Mouse (Mus musculus): ENCODE measurements at regions not wholly inside any gene's neighbourhood (a gene's known extent, or its start where the extent isn't known, plus 50 kb on each side); places are given as distances from the start of the nearest gene placed in this dataset.

GRCm38 (mm10) chr3:78412669-78413419 lies 873.5 kb downstream of the Rapgef2 start:
- no peak for DNase-seq (ENCODE audit: low spot score)
- no peaks in the 10 kb centered on the region for H3K36me3 ChIP-seq (ENCODE audit: insufficient read depth, low read length)
- no peak overlapping the region for H3K9ac ChIP-seq (replicated peaks; ENCODE audit: low read length, poor library complexity, severe bottlenecking)
- H3K4me2 ChIP-seq (ENCODE audit: low read depth, low read length, poor library complexity, severe bottlenecking) = no peak overlapping the region
- H3K9me3 ChIP-seq (ENCODE audit: low read length) = no peaks in the 10 kb centered on the region
- no peak overlapping the region for H3K27ac ChIP-seq (ENCODE audit: low read depth, low read length)
- TF ChIP-seq CTCF (IDR thresholded peaks at IDR 0.05) = no peak
- H3K4me1 ChIP-seq (ENCODE audit: insufficient read depth, low read length) = no peaks in the 10 kb centered on the region
- no peak overlapping the region for H3K4me3 ChIP-seq (ENCODE audit: low read depth, low read length)
- 50% methylated on average over 5 of the region's 5 CpGs for WGBS
- no peak for ATAC-seq (ENCODE audit: low FRiP score)
- H3K27me3 ChIP-seq (ENCODE audit: insufficient read depth, low read length) = no peaks in the 10 kb centered on the region

- H3K9ac ChIP-seq (replicated peaks; ENCODE audit: low read length, poor library complexity, severe bottlenecking) = no peak overlapping the region
- no peaks in the 10 kb centered on the region for H3K4me1 ChIP-seq (ENCODE audit: insufficient read depth, low read length)
- DNase-seq (ENCODE audit: low spot score) = no peak
- H3K27me3 ChIP-seq (ENCODE audit: insufficient read depth, low read length) = no peaks in the 10 kb centered on the region
- H3K27ac ChIP-seq (ENCODE audit: low read depth, low read length) = no peak overlapping the region
- no peak for TF ChIP-seq CTCF (IDR thresholded peaks at IDR 0.05)
- no peaks in the 10 kb centered on the region for H3K9me3 ChIP-seq (ENCODE audit: low read length)
- ATAC-seq (ENCODE audit: low FRiP score) = no peak
- WGBS = 68% methylated on average over 4 of the region's 4 CpGs
- no peak overlapping the region for H3K4me2 ChIP-seq (ENCODE audit: low read depth, low read length, poor library complexity, severe bottlenecking)
- no peaks in the 10 kb centered on the region for H3K36me3 ChIP-seq (ENCODE audit: insufficient read depth, low read length)
- no peak overlapping the region for H3K4me3 ChIP-seq (ENCODE audit: low read depth, low read length)
Observed at GRCm38 (mm10) chr3:78411395-78411794, 874.9 kb downstream of the Rapgef2 start.

- WGBS = 58% methylated on average over 3 of the region's 3 CpGs
Observed at GRCm38 (mm10) chr3:78409237-78409636, 877.1 kb downstream of the Rapgef2 start.

GRCm38 (mm10) chr3:78405760-78406467 lies 880.4 kb downstream of the Rapgef2 start:
- peak; percentile 3 for DNase-seq (ENCODE audit: low spot score)
- Histone ChIP-seq H3K4me3 (ENCODE audit: low read depth, low read length) (no peak overlapping the region), H3K36me3 (ENCODE audit: insufficient read depth, low read length) (no peaks in the 10 kb centered on the region), H3K9me3 (ENCODE audit: low read length) (no peaks in the 10 kb centered on the region), H3K9ac (replicated peaks; ENCODE audit: low read length, poor library complexity, severe bottlenecking) (no peak overlapping the region), H3K27me3 (ENCODE audit: insufficient read depth, low read length) (no peaks in the 10 kb centered on the region), H3K27ac (ENCODE audit: low read depth, low read length) (no peak overlapping the region), H3K4me1 (ENCODE audit: insufficient read depth, low read length) (no peaks in the 10 kb centered on the region), H3K4me2 (ENCODE audit: low read depth, low read length, poor library complexity, severe bottlenecking) (no peak overlapping the region)
- no peak for TF ChIP-seq CTCF (IDR thresholded peaks at IDR 0.05)
- WGBS = 55% methylated on average over 6 of the region's 6 CpGs
- no peak for ATAC-seq (ENCODE audit: low FRiP score)

More at GRCm38 (mm10) chr3:78409237-78409636, 877.1 kb downstream of the Rapgef2 start:
- H3K9ac ChIP-seq (replicated peaks; ENCODE audit: low read length, poor library complexity, severe bottlenecking) = no peak overlapping the region
- H3K36me3 ChIP-seq (ENCODE audit: insufficient read depth, low read length) = no peaks in the 10 kb centered on the region
- no peak overlapping the region for H3K4me2 ChIP-seq (ENCODE audit: low read depth, low read length, poor library complexity, severe bottlenecking)
- no peak for ATAC-seq (ENCODE audit: low FRiP score)
- DNase-seq (ENCODE audit: low spot score) = no peak
- H3K4me1 ChIP-seq (ENCODE audit: insufficient read depth, low read length) = no peaks in the 10 kb centered on the region
- no peak overlapping the region for H3K4me3 ChIP-seq (ENCODE audit: low read depth, low read length)
- TF ChIP-seq CTCF (IDR thresholded peaks at IDR 0.05) = no peak
- no peaks in the 10 kb centered on the region for H3K9me3 ChIP-seq (ENCODE audit: low read length)
- no peak overlapping the region for H3K27ac ChIP-seq (ENCODE audit: low read depth, low read length)
- no peaks in the 10 kb centered on the region for H3K27me3 ChIP-seq (ENCODE audit: insufficient read depth, low read length)

- Histone ChIP-seq H3K9ac (replicated peaks; ENCODE audit: low read length, poor library complexity, severe bottlenecking) (no peak overlapping the region), H3K4me3 (ENCODE audit: low read depth, low read length) (no peak overlapping the region), H3K9me3 (ENCODE audit: low read length) (no peaks in the 10 kb centered on the region), H3K4me2 (ENCODE audit: low read depth, low read length, poor library complexity, severe bottlenecking) (no peak overlapping the region), H3K4me1 (ENCODE audit: insufficient read depth, low read length) (no peaks in the 10 kb centered on the region), H3K27ac (ENCODE audit: low read depth, low read length) (no peak overlapping the region), H3K27me3 (ENCODE audit: insufficient read depth, low read length) (no peaks in the 10 kb centered on the region), H3K36me3 (ENCODE audit: insufficient read depth, low read length) (no peaks in the 10 kb centered on the region)
- ATAC-seq (ENCODE audit: low FRiP score) = no peak; the same call in 1 of the 2 replicates
- WGBS = 53% methylated on average over 1 of the region's 1 CpGs
- DNase-seq (ENCODE audit: low spot score) = peak; percentile 91
- TF ChIP-seq CTCF (IDR thresholded peaks at IDR 0.05) = peak; percentile 91
Observed at GRCm38 (mm10) chr3:78358377-78358776, 927.9 kb downstream of the Rapgef2 start.

- no peak overlapping the region for H3K4me3 ChIP-seq (ENCODE audit: low read depth, low read length)
- TF ChIP-seq CTCF (IDR thresholded peaks at IDR 0.05) = no peak
- H3K36me3 ChIP-seq (ENCODE audit: insufficient read depth, low read length) = no peaks in the 10 kb centered on the region
- WGBS = 100% methylated on average over 1 of the region's 1 CpGs
- DNase-seq (ENCODE audit: low spot score) (no peak), ATAC-seq (ENCODE audit: low FRiP score) (no peak)
- no peaks in the 10 kb centered on the region for H3K9me3 ChIP-seq (ENCODE audit: low read length)
- H3K9ac ChIP-seq (replicated peaks; ENCODE audit: low read length, poor library complexity, severe bottlenecking) = no peak overlapping the region
- H3K4me2 ChIP-seq (ENCODE audit: low read depth, low read length, poor library complexity, severe bottlenecking) = no peak overlapping the region
- no peaks in the 10 kb centered on the region for H3K4me1 ChIP-seq (ENCODE audit: insufficient read depth, low read length)
- H3K27me3 ChIP-seq (ENCODE audit: insufficient read depth, low read length) = no peaks in the 10 kb centered on the region
- no peak overlapping the region for H3K27ac ChIP-seq (ENCODE audit: low read depth, low read length)
Observed at GRCm38 (mm10) chr3:78339891-78340290, 946.4 kb downstream of the Rapgef2 start.

Data from midbrain, postnatal 0 days (tissue).